Mouse (Mus musculus) liver, postnatal 0 days (tissue): ENCODE measurements at regions not wholly inside any gene's neighbourhood (a gene's known extent, or its start where the extent isn't known, plus 50 kb on each side); places are given as distances from the start of the nearest gene placed in this dataset.

Experiments used
- ATAC-seq: fragments of 200-750 bp; cut with Nextera tagmentation; 2 replicates; pipeline ENCODE4 v1.8.0; 2017; ENCODE audit warnings: mild to moderate bottlenecking, moderate library complexity
- DNase-seq: peaks from one replicate; pipeline ENCODE4 v3.0.0-alpha.2; 2016
- H3K27ac ChIP-seq: fragments of 300-500 bp; sonication (generic); 2 replicates; pipeline ENCODE4 v1.5.1; 2014; ENCODE audit warnings: antibody characterized with exemption, moderate library complexity, mild to moderate bottlenecking, low read depth
- H3K27me3 ChIP-seq: fragments of 300-500 bp; sonication (generic); 2 replicates; pipeline ENCODE4 v1.6.1; 2014; ENCODE audit warnings: low read length, control low read depth, mixed read lengths; ENCODE audit not compliant: insufficient read depth
- H3K36me3 ChIP-seq: fragments of 300-500 bp; sonication (generic); replicated peaks from 2 replicates; pipeline ENCODE4 v1.6.1; 2014; ENCODE audit warnings: mild to moderate bottlenecking, control low read depth, low read length, moderate library complexity, mixed read lengths; ENCODE audit not compliant: insufficient read depth
- H3K4me1 ChIP-seq: fragments of 300-500 bp; sonication (generic); 2 replicates; pipeline ENCODE4 v1.6.1; 2014; ENCODE audit warnings: antibody characterized with exemption, mild to moderate bottlenecking, control low read depth; ENCODE audit not compliant: insufficient read depth
- H3K4me2 ChIP-seq: fragments of 300-500 bp; sonication (generic); 2 replicates; pipeline ENCODE4 v1.6.1; 2014; ENCODE audit warnings: low read depth, mild to moderate bottlenecking, low read length, moderate library complexity, mixed read lengths
- H3K4me3 ChIP-seq: fragments of 300-500 bp; sonication (generic); 2 replicates; pipeline ENCODE4 v1.5.1; 2014; ENCODE audit warnings: low read depth, low read length
- H3K9ac ChIP-seq: fragments of 300-500 bp; sonication (generic); replicated peaks from 2 replicates; pipeline ENCODE4 v1.6.1; 2014; ENCODE audit warnings: mild to moderate bottlenecking, moderate library complexity
- H3K9me3 ChIP-seq: fragments of 300-500 bp; sonication (generic); 2 replicates; pipeline ENCODE4 v1.6.1; 2016; ENCODE audit warnings: mild to moderate bottlenecking, control low read depth, low read length, mixed read lengths
- CTCF ChIP-seq: sonication (generic); IDR thresholded peaks from 2 replicates; pipeline ENCODE4 v1.5.1; 2016; ENCODE audit warnings: antibody characterized with exemption, low read depth
- EP300 ChIP-seq: IDR thresholded peaks from 2 replicates; pipeline ENCODE4 v1.6.1; 2016; ENCODE audit warnings: antibody characterized with exemption, low read depth, mild to moderate bottlenecking
- WGBS: fragments of 180-500 bp; shearing (Covaris S2); extraction: QIAGEN DNeasy Blood & Tissue Kit; methylation state at CpG from one replicate; pipeline ENCODE4 v1.1.7; 2014; ENCODE audit not compliant: insufficient replicate concordance; 5-methylcytosine and 5-hydroxymethylcytosine counted together

DNA sequence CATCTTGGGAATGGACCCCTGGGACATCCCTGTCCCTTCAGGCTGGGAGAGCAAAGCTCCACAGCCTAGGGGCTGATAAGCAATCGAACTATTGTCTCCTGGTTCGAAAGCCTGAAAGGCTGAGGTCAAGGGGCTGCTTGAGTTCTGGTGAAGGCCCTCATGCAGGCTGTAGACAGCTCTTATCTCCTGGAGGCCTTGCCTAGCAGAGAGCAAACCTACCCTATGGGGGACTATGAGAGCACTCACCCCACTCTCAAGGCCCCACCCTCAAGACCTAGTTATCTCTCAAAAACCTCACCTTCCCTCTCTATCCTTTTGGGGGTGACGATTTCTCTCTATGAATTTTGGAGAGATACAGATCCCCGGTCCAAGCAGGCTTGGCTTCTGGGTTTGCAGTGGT lies 92.8 kb downstream of the Gadd45g start:
- WGBS: 46% methylated on average over 4 of the region's 4 CpGs
- no peak for TF ChIP-seq EP300
- no peak for TF ChIP-seq CTCF
- no peaks in the 10 kb centered on the region for H3K27me3 ChIP-seq
- H3K9ac ChIP-seq: no peak overlapping the region
- H3K27ac ChIP-seq: no peak overlapping the region
- no peak overlapping the region for H3K4me3 ChIP-seq
- no peak for ATAC-seq
- no peaks in the 10 kb centered on the region for H3K9me3 ChIP-seq
- no peak for DNase-seq
- no peaks in the 10 kb centered on the region for H3K36me3 ChIP-seq
- no peak overlapping the region for H3K4me2 ChIP-seq
- no peaks in the 10 kb centered on the region for H3K4me1 ChIP-seq

DNA sequence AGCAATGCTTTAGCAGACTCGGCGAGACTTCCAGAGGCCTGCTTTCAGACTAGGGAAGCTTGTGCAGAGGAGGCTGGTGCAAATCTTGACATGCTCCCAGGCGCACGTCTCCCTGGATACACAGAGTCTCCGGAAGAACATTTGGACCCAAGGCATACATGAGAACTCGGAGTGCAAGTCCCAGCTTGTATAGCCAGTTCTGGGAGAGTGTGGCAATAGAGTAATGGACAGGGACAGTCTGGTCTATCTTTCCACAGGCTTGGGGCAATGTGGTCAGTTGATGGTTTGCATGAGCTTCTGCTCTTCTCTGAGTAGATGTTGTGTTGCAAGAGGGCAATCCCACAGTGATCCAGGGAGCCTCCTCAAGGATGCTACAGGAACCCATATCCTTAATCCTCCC lies 93.2 kb downstream of the Gadd45g start:
- no peaks in the 10 kb centered on the region for H3K9me3 ChIP-seq
- no peak for ATAC-seq
- TF ChIP-seq EP300 (no peak), CTCF (no peak)
- 76% methylated on average over 6 of the region's 6 CpGs for WGBS
- H3K4me2 ChIP-seq: no peak overlapping the region
- no peak overlapping the region for H3K4me3 ChIP-seq
- no peaks in the 10 kb centered on the region for H3K36me3 ChIP-seq
- no peaks in the 10 kb centered on the region for H3K4me1 ChIP-seq
- DNase-seq: no peak
- H3K9ac ChIP-seq: no peak overlapping the region
- no peak overlapping the region for H3K27ac ChIP-seq
- H3K27me3 ChIP-seq: no peaks in the 10 kb centered on the region

DNA sequence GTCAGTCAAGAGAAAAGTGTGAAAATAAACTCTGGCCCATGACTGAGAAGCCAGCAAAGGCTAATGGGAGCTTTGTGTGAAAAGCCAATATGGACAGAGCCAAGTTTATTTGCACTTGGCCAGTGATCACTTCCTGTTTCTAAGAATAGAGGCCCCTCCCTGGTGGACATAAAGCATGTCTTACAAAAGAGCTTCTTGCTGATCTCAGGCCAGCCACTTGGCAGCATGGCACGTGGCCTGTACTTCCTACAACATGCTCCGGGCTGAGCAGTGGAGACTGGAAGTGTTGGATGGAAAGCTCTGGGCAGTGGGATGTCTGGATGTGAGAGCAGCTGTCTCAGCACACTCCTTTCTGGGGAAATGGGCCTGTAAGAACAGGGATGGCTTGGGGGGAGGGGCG lies 99.7 kb downstream of the Gadd45g start:
- Histone ChIP-seq H3K9ac (no peak overlapping the region), H3K27me3 (no peaks in the 10 kb centered on the region), H3K4me1 (peaks cover 10% of the 10 kb centered on the region), H3K36me3 (no peaks in the 10 kb centered on the region), H3K4me3 (no peak overlapping the region), H3K27ac (no peak overlapping the region), H3K4me2 (no peak overlapping the region), H3K9me3 (no peaks in the 10 kb centered on the region)
- DNase-seq (peak; percentile 38), ATAC-seq (peak; percentile 72)
- TF ChIP-seq CTCF (no peak), EP300 (no peak)
- 29% methylated on average over 3 of the region's 3 CpGs for WGBS

DNA sequence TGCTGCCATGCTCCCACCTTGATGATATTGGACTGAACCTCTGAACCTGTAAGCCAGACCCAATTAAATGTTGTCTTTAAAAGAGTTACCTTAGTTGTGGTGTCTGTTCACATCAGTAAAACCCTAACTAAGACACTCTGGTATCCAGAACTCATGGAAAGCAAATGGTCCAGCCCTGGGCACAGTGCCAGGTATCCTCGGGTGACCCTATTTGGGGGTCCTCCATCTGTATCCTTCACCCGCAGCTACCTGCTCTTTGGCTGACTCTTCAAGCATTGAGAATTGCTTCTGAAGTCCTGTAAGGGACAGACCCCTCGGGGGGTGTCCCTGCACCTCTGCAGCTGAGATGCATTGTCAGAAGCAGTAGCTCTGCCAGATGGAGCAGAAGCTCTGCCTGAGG lies 102.4 kb downstream of the Gadd45g start:
- Histone ChIP-seq H3K4me2 (no peak overlapping the region), H3K27ac (no peak overlapping the region), H3K36me3 (no peaks in the 10 kb centered on the region), H3K9ac (no peak overlapping the region), H3K9me3 (no peaks in the 10 kb centered on the region), H3K4me3 (no peak overlapping the region), H3K4me1 (peaks cover 10% of the 10 kb centered on the region), H3K27me3 (no peaks in the 10 kb centered on the region)
- WGBS: 78% methylated on average over 3 of the region's 3 CpGs
- TF ChIP-seq EP300 (no peak), CTCF (no peak)
- DNase-seq (no peak), ATAC-seq (no peak)

DNA sequence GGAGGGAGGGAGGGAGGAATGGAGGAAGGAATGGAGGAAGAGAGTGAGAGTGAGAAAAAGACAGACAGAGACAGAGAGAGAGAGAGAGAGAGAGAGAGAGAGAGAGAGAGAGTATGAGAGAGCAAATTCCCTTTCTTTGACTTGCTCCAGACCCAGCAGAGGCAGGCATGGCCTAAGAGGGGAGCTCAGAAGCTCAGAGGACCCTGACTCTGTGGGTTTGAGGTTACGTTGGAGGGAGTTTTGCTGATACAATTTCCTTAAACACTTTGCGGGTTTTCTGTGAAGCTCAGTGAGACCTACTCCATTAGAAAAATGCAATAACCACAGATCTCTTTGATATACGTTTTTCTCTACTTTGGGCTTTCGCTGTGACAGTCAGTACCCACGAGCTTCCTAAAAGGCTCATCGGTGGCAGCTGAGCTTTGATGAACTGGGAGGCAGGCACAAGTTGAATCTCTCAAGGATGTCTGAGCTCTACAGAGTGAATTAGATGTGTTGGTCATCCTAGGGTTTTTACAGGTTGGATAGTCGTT lies 105.1 kb downstream of the Gadd45g start:
- no peak for DNase-seq
- H3K9ac ChIP-seq: no peak overlapping the region
- H3K27me3 ChIP-seq: no peaks in the 10 kb centered on the region
- H3K36me3 ChIP-seq: no peaks in the 10 kb centered on the region
- H3K9me3 ChIP-seq: no peaks in the 10 kb centered on the region
- TF ChIP-seq EP300 (no peak), CTCF (no peak)
- no peak for ATAC-seq
- peaks cover 1% of the 10 kb centered on the region; the same call in 1 of the 2 replicates for H3K4me1 ChIP-seq
- no peak overlapping the region for H3K4me2 ChIP-seq
- no peak overlapping the region for H3K27ac ChIP-seq
- H3K4me3 ChIP-seq: no peak overlapping the region
- 41% methylated on average over 7 of the region's 7 CpGs for WGBS

DNA sequence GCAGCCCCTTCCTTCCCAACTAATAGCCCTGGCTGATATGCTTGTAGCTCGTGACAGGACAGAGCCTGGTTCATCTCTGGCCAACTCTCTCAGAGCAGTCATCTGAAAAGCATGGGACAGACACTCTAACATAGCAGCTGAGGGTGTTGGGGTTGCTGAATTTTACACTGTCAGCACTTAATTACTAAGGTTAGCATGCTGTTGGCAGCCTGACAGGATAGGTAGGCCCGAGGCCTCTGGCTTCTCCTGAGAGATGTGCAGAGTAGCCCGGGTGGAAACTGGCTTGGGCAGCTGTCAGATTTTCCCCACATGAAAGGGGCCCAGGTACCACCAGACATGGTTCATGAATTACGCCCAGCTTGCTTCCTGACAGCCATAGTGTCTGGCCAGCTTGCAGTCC lies 106.6 kb downstream of the Gadd45g start:
- TF ChIP-seq CTCF: no peak
- no peaks in the 10 kb centered on the region for H3K27me3 ChIP-seq
- no peaks in the 10 kb centered on the region for H3K36me3 ChIP-seq
- H3K27ac ChIP-seq: no peak overlapping the region
- no peaks in the 10 kb centered on the region for H3K9me3 ChIP-seq
- DNase-seq: no peak
- H3K4me1 ChIP-seq: no peaks in the 10 kb centered on the region
- no peak for ATAC-seq
- H3K4me2 ChIP-seq: no peak overlapping the region
- no peak overlapping the region for H3K9ac ChIP-seq
- H3K4me3 ChIP-seq: no peak overlapping the region
- WGBS: 64% methylated on average over 4 of the region's 4 CpGs

DNA sequence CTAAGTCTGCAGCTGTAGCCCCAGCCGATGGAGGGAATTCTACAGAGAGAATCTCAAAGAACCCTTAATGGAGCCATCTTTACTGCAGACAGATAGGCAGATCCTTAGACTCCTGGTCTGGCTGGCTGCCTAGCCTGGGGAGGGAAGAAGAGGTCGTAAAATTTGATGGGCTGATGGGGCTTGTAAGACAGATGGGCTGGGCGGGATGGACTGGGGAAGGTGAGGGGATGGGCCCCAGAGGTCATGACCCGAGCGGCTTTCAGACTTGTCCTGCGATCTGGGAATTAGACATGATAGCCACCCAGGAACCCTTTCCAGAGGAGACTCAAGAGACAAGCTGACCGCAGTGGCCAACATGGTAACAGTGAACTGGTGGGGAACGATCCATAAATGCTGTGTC lies 107.1 kb downstream of the Gadd45g start:
- Histone ChIP-seq H3K27ac (no peak overlapping the region), H3K9me3 (no peaks in the 10 kb centered on the region), H3K4me2 (no peak overlapping the region), H3K4me3 (no peak overlapping the region), H3K27me3 (no peaks in the 10 kb centered on the region), H3K4me1 (no peaks in the 10 kb centered on the region), H3K9ac (no peak overlapping the region), H3K36me3 (no peaks in the 10 kb centered on the region)
- DNase-seq (no peak), ATAC-seq (no peak)
- WGBS: 81% methylated on average over 8 of the region's 8 CpGs
- TF ChIP-seq CTCF: no peak
- TF ChIP-seq EP300: no peak
